Mouse (Mus musculus) kidney, embryonic 16.5 days (tissue): ENCODE data around the gene Ppp6r2. TPM values are rescaled to one million over a fixed set of nuclear protein-coding genes. Genes with fewer than 3 reads are reported as not detected.

ENCODE experiments used
- ATAC-seq: fragments of 200-750 bp; cut with Nextera tagmentation; 2 replicates; pipeline ENCODE4 v1.8.0; 2017; ENCODE audit warnings: moderate TSS enrichment; ENCODE audit not compliant: low FRiP score, low TSS enrichment
- H3K27ac ChIP-seq: fragments of 300-500 bp; sonication (generic); 2 replicates; pipeline ENCODE4 v1.5.1; 2014; ENCODE audit warnings: low read length
- H3K27me3 ChIP-seq: fragments of 300-500 bp; sonication (generic); 2 replicates; pipeline ENCODE4 v1.6.1; 2014; ENCODE audit warnings: low read length, control low read depth, mixed read lengths; ENCODE audit not compliant: insufficient read depth
- H3K36me3 ChIP-seq: fragments of 300-500 bp; sonication (generic); 2 replicates; pipeline ENCODE4 v1.6.1; 2014; ENCODE audit warnings: low read length, control low read depth, mixed read lengths; ENCODE audit not compliant: insufficient read depth
- H3K4me1 ChIP-seq: fragments of 300-500 bp; sonication (generic); 2 replicates; pipeline ENCODE4 v1.6.1; 2014; ENCODE audit warnings: low read length, control low read depth, mixed read lengths; ENCODE audit not compliant: insufficient read depth
- H3K4me2 ChIP-seq: fragments of 300-500 bp; sonication (generic); replicated peaks from 2 replicates; pipeline ENCODE4 v1.6.1; 2014; ENCODE audit warnings: low read depth, low read length
- H3K4me3 ChIP-seq: fragments of 300-500 bp; sonication (generic); 2 replicates; pipeline ENCODE4 v1.5.1; 2014; ENCODE audit warnings: mild to moderate bottlenecking, low read length
- H3K9ac ChIP-seq: fragments of 300-500 bp; sonication (generic); replicated peaks from 2 replicates; pipeline ENCODE4 v1.6.1; 2014; ENCODE audit warnings: low read length
- H3K9me3 ChIP-seq: fragments of 300-500 bp; sonication (generic); 2 replicates; pipeline ENCODE4 v1.6.1; 2016; ENCODE audit warnings: low read length, control low read depth
- WGBS: fragments of 180-500 bp; shearing (Covaris S2); extraction: QIAGEN DNeasy Blood & Tissue Kit; methylation state at CpG from one replicate; pipeline ENCODE4 v1.1.7; 2014; 5-methylcytosine and 5-hydroxymethylcytosine counted together
- polyA plus RNA-seq: library from polyadenylated mRNA; unstranded; fragments of >200 nt; fragmentation: Nextera tagmentation; extraction: Ambion mirVana; gene quantifications from 2 replicates; pipeline ENCODE4 v1.2.1, GENCODE M21; 2015

Gene Ppp6r2
- polyA plus RNA-seq, 1 experiment from 2014 or later = 24.0 TPM

DNA sequence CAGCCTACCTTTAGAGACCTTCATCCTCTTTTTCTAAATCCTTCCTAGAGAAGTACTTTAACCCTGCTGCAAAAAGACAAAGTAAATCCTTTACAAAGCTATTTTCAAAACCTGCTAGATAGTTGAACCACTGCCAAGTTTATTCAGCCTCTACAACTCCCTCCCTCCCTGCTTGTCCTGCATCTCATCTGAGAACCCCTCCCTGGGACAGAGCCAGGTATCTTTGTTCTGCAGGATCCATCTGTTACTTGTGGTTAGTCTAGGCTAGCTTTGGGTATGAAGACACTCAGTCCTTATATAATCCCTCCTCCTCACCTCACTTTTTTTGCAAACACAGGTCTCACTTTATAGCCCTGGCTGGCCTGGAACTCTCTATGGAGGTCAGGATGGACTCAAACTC lies 73.7 kb downstream of the Ppp6r2 start:
- H3K9me3 ChIP-seq = no peaks in the 10 kb centered on the region
- no peak overlapping the region for H3K4me2 ChIP-seq
- H3K9ac ChIP-seq = no peak overlapping the region
- H3K27ac ChIP-seq = no peak overlapping the region
- no peaks in the 10 kb centered on the region for H3K27me3 ChIP-seq
- H3K4me3 ChIP-seq = no peak overlapping the region
- peaks cover 64% of the 10 kb centered on the region for H3K36me3 ChIP-seq
- H3K4me1 ChIP-seq = no peaks in the 10 kb centered on the region
- ATAC-seq = no peak

GRCm38 (mm10) chr15:89285478-89285877 lies 74.1 kb downstream of the Ppp6r2 start:
- no peak for ATAC-seq
- WGBS = 93% methylated on average over 5 of the region's 5 CpGs
- peaks cover 67% of the 10 kb centered on the region for H3K36me3 ChIP-seq
- no peaks in the 10 kb centered on the region for H3K4me1 ChIP-seq
- H3K27ac ChIP-seq = no peak overlapping the region
- H3K4me2 ChIP-seq = no peak overlapping the region
- no peak overlapping the region for H3K4me3 ChIP-seq
- no peaks in the 10 kb centered on the region for H3K27me3 ChIP-seq
- H3K9me3 ChIP-seq = no peaks in the 10 kb centered on the region
- H3K9ac ChIP-seq = no peak overlapping the region

- Histone ChIP-seq H3K36me3 (peaks cover 67% of the 10 kb centered on the region), H3K4me1 (no peaks in the 10 kb centered on the region), H3K9ac (no peak overlapping the region), H3K4me3 (no peak overlapping the region), H3K4me2 (no peak overlapping the region), H3K9me3 (no peaks in the 10 kb centered on the region), H3K27ac (no peak overlapping the region), H3K27me3 (no peaks in the 10 kb centered on the region)
- ATAC-seq = no peak
- WGBS = 84% methylated on average over 7 of the region's 7 CpGs
Observed at GRCm38 (mm10) chr15:89286114-89286513, 74.8 kb downstream of the Ppp6r2 start.

GRCm38 (mm10) chr15:89286582-89286981 lies 75.2 kb downstream of the Ppp6r2 start:
- Histone ChIP-seq H3K27me3 (no peaks in the 10 kb centered on the region), H3K4me3 (no peak overlapping the region), H3K27ac (no peak overlapping the region), H3K4me1 (no peaks in the 10 kb centered on the region), H3K36me3 (peaks cover 70% of the 10 kb centered on the region), H3K4me2 (no peak overlapping the region), H3K9ac (no peak overlapping the region), H3K9me3 (no peaks in the 10 kb centered on the region)
- 88% methylated on average over 5 of the region's 5 CpGs for WGBS
- no peak for ATAC-seq

DNA sequence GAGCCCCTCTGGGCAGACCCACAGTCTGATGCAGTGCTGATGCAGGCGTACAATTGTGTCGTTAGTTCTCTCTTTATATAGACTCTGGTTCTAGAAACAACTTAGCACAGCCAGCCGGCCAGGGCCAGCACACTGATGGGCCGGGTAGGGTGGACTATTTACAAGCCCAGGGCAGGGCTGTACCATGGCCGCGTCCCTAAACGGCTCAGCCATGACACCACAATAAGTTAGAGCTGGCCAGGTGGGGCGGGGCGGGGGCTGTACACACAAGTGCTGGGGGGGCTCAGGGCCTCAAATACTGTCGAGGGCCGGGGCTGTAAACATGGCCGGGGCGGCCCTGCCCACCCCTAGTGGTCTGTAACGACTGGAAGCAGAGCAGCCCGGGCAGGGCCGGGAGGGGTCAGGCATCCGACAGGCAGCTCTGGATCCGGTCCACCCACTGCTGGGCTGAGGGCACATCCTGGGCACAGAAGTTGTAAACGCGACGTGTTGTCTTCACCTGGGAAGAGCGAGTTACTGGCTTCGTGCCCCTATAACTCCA lies 76.9 kb downstream of the Ppp6r2 start:
- Histone ChIP-seq H3K9ac (no peak overlapping the region; the same call in 1 of the 2 replicates), H3K4me2 (no peak overlapping the region), H3K27ac (no peak overlapping the region), H3K9me3 (no peaks in the 10 kb centered on the region), H3K36me3 (peaks cover 71% of the 10 kb centered on the region), H3K27me3 (no peaks in the 10 kb centered on the region), H3K4me3 (no peak overlapping the region), H3K4me1 (no peaks in the 10 kb centered on the region)
- no peak for ATAC-seq
- 79% methylated on average over 23 of the region's 23 CpGs for WGBS

- H3K27ac ChIP-seq = no peak overlapping the region
- no peak overlapping the region for H3K4me3 ChIP-seq
- H3K27me3 ChIP-seq = no peaks in the 10 kb centered on the region
- H3K9me3 ChIP-seq = no peaks in the 10 kb centered on the region
- H3K4me1 ChIP-seq = no peaks in the 10 kb centered on the region
- ATAC-seq = no peak
- no peak overlapping the region for H3K9ac ChIP-seq
- WGBS = 93% methylated on average over 11 of the region's 11 CpGs
- H3K36me3 ChIP-seq = peaks cover 76% of the 10 kb centered on the region
- no peak overlapping the region for H3K4me2 ChIP-seq
Observed at GRCm38 (mm10) chr15:89289455-89289854, 78.1 kb downstream of the Ppp6r2 start.

GRCm38 (mm10) chr15:89291521-89291920 lies 80.2 kb downstream of the Ppp6r2 start:
- ATAC-seq = no peak
- Histone ChIP-seq H3K4me3 (no peak overlapping the region), H3K36me3 (peaks cover 85% of the 10 kb centered on the region), H3K27ac (no peak overlapping the region), H3K27me3 (no peaks in the 10 kb centered on the region), H3K4me1 (no peaks in the 10 kb centered on the region), H3K4me2 (no peak overlapping the region), H3K9ac (no peak overlapping the region), H3K9me3 (no peaks in the 10 kb centered on the region)
- WGBS = 76% methylated on average over 3 of the region's 3 CpGs

DNA sequence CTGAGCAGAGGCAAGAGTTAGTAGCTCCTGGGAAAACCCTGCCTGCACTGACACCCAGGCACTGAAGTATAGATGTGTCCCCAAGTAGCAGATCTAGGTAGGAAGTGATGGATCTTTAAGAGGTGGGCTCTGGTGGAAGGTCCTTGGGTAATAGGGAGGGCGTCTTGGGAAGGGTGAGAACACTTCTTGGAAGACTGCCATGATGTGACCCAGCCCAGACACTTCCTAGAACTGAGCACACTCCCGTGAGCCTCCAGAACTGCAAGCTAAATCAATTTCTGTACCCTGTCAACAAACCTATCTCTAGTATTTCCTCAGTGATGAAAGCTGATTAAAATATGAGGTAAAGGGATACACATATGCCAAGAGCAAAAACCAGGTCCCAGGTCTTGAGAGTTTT lies 81.4 kb downstream of the Ppp6r2 start:
- H3K4me1 ChIP-seq = no peaks in the 10 kb centered on the region
- H3K27me3 ChIP-seq = no peaks in the 10 kb centered on the region
- no peak overlapping the region for H3K4me2 ChIP-seq
- WGBS = 69% methylated on average over 2 of the region's 2 CpGs
- H3K9me3 ChIP-seq = no peaks in the 10 kb centered on the region
- no peak overlapping the region for H3K9ac ChIP-seq
- H3K36me3 ChIP-seq = peaks cover 79% of the 10 kb centered on the region
- no peak for ATAC-seq
- no peak overlapping the region for H3K27ac ChIP-seq
- no peak overlapping the region for H3K4me3 ChIP-seq

- Histone ChIP-seq H3K27ac (no peak overlapping the region), H3K4me3 (no peak overlapping the region), H3K9ac (no peak overlapping the region), H3K4me2 (no peak overlapping the region), H3K4me1 (no peaks in the 10 kb centered on the region), H3K9me3 (no peaks in the 10 kb centered on the region), H3K36me3 (peaks cover 76% of the 10 kb centered on the region), H3K27me3 (no peaks in the 10 kb centered on the region)
- 91% methylated on average over 10 of the region's 10 CpGs for WGBS
- no peak for ATAC-seq
Observed at GRCm38 (mm10) chr15:89293778-89294177, 82.4 kb downstream of the Ppp6r2 start.

DNA sequence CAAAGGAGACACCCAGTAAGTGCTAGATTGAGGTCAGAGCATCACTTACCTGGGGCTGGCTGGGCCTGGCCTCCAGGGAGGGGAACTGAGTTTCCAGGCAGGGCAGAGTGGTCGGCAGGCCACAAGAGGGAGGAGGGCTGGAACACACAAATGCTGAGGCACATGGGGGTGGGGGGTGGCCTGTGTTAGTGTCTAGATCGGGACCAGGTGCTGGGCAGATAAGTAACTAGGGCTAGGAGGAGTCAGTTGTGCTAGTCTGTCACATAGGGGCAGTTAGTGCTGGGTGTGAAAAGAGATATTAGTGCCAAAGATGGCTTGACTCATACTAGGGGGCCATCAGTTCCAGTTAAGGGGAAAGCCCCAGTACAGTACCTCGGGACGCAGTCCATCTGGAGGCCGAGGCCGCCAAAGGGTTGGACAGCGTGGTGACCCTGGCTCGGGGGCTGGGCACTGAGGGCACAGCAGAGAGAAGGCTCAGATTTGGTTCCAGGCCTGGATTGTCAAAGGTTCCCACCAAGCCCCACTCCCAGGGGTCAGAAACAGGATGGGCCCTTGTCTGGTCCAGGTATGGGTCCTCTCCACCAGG lies 84.3 kb downstream of the Ppp6r2 start:
- 82% methylated on average over 8 of the region's 8 CpGs for WGBS
- no peaks in the 10 kb centered on the region for H3K4me1 ChIP-seq
- H3K4me3 ChIP-seq = no peak overlapping the region
- H3K9me3 ChIP-seq = no peaks in the 10 kb centered on the region
- no peak overlapping the region for H3K27ac ChIP-seq
- ATAC-seq = no peak
- no peak overlapping the region for H3K9ac ChIP-seq
- no peak overlapping the region for H3K4me2 ChIP-seq
- H3K36me3 ChIP-seq = peaks cover 77% of the 10 kb centered on the region
- H3K27me3 ChIP-seq = no peaks in the 10 kb centered on the region
